Comparison of ENCODE assay signal across 29 mouse cellular contexts in genomic region chr9:42415184-42415583, GRCm38 (mm10). TPM values are rescaled to one million over a fixed set of nuclear protein-coding genes. Genes with fewer than 3 reads are reported as not detected.
A peak's percentile ranks its signal among the peaks of the same experiment; 100 is the strongest.
DNase-seq lines count a peak whose midpoint lies in the region; ATAC-seq and TF ChIP-seq lines count a peak whose summit lies in the region.
"Had no signal": no experiment of that assay in that cellular context is flagged by ENCODE, and none has a peak within 500 bp of the region (broad histone marks: within the 10 kb centered on the region; RNA-seq: fewer than 3 reads in every experiment).

No protein-coding gene starts in this region.

- no peaks in the 10 kb centered on the region for H3K27me3 ChIP-seq in heart, embryonic 12.5 days (replicated peaks)
- no peaks in the 10 kb centered on the region for H3K27me3 ChIP-seq in midbrain, embryonic 10.5 days (ENCODE audit: low read depth, poor library complexity, severe bottlenecking)
- no peaks in the 10 kb centered on the region for H3K27me3 ChIP-seq in midbrain, embryonic 11.5 days (ENCODE audit: control insufficient read depth, insufficient read depth, low read length)
- no peaks in the 10 kb centered on the region for H3K27me3 ChIP-seq in embryonic facial prominence, embryonic 13.5 days
- no peaks in the 10 kb centered on the region for H3K27me3 ChIP-seq in midbrain, postnatal 0 days (ENCODE audit: insufficient read depth, low read length)

- no peak overlapping the region for H3K4me3 ChIP-seq in heart, embryonic 12.5 days
- H3K4me3 ChIP-seq in midbrain, embryonic 10.5 days, result no peak overlapping the region
- H3K4me3 ChIP-seq in midbrain, embryonic 11.5 days (ENCODE audit: low read depth, low read length), result no peak overlapping the region
- no peak overlapping the region for H3K4me3 ChIP-seq in embryonic facial prominence, embryonic 13.5 days
- H3K4me3 ChIP-seq in midbrain, postnatal 0 days (ENCODE audit: low read depth, low read length), result no peak overlapping the region
- H3K4me3 ChIP-seq: erythroblast, embryonic 14.5 days; left cerebral cortex, adult 2 months; myocyte had no signal

- no peaks in the 10 kb centered on the region for H3K4me1 ChIP-seq in heart, embryonic 12.5 days (replicated peaks)
- peaks cover 39% of the 10 kb centered on the region for H3K4me1 ChIP-seq in midbrain, embryonic 10.5 days
- H3K4me1 ChIP-seq in midbrain, embryonic 11.5 days (ENCODE audit: control insufficient read depth, insufficient read depth, low read length), result peaks cover 9% of the 10 kb centered on the region; the same call in 1 of the 2 replicates
- peaks cover 37% of the 10 kb centered on the region for H3K4me1 ChIP-seq in embryonic facial prominence, embryonic 13.5 days
- H3K4me1 ChIP-seq in midbrain, postnatal 0 days (ENCODE audit: insufficient read depth, low read length), result no peaks in the 10 kb centered on the region; the same call in 1 of the 2 replicates

- 0 out of 2 replicates have a peak, but pooled peaks have one; percentile 36 for ATAC-seq in heart, embryonic 12.5 days (ENCODE audit: insufficient number of reproducible peaks, low FRiP score)
- no peak for ATAC-seq in midbrain, embryonic 11.5 days (ENCODE audit: low FRiP score)
- ATAC-seq in embryonic facial prominence, embryonic 13.5 days (ENCODE audit: insufficient number of reproducible peaks, insufficient read depth, low FRiP score, low TSS enrichment, low read depth), result no peak
- ATAC-seq in midbrain, postnatal 0 days (ENCODE audit: low FRiP score), result peak; percentile 76
- ATAC-seq: CD4-positive, CD25-positive, alpha-beta regulatory T cell, adult 4 months; forebrain, embryonic 14.5 days; inflammation-experienced regulatory T-cells, adult 6 months; liver, postnatal 0 days; lung, postnatal 0 days had no signal

- WGBS in heart, embryonic 12.5 days, result 27% methylated on average over 1 of the region's 1 CpGs
- 20% methylated on average over 1 of the region's 1 CpGs for WGBS in midbrain, embryonic 10.5 days
- WGBS in midbrain, embryonic 11.5 days, result 21% methylated on average over 1 of the region's 1 CpGs
- WGBS in embryonic facial prominence, embryonic 13.5 days, result 13% methylated on average over 1 of the region's 1 CpGs
- 10% methylated on average over 1 of the region's 1 CpGs for WGBS in midbrain, postnatal 0 days

- no peaks in the 10 kb centered on the region for H3K9me3 ChIP-seq in heart, embryonic 12.5 days (replicated peaks)
- H3K9me3 ChIP-seq in midbrain, embryonic 10.5 days (replicated peaks), result no peaks in the 10 kb centered on the region
- no peaks in the 10 kb centered on the region for H3K9me3 ChIP-seq in midbrain, embryonic 11.5 days (ENCODE audit: control insufficient read depth, low read length)
- no peaks in the 10 kb centered on the region for H3K9me3 ChIP-seq in embryonic facial prominence, embryonic 13.5 days
- H3K9me3 ChIP-seq in midbrain, postnatal 0 days (ENCODE audit: low read length), result no peaks in the 10 kb centered on the region

- no peak overlapping the region for H3K27ac ChIP-seq in heart, embryonic 12.5 days (ENCODE audit: poor library complexity, severe bottlenecking)
- H3K27ac ChIP-seq in midbrain, embryonic 10.5 days (replicated peaks), result 0 out of 2 replicates have a peak overlapping the region, but pooled peaks have one; percentile 34
- no peak overlapping the region for H3K27ac ChIP-seq in midbrain, embryonic 11.5 days (ENCODE audit: low read depth, low read length)
- H3K27ac ChIP-seq in embryonic facial prominence, embryonic 13.5 days, result 0 out of 2 replicates have a peak overlapping the region, but pooled peaks have one; percentile 5
- H3K27ac ChIP-seq in midbrain, postnatal 0 days (ENCODE audit: low read depth, low read length), result no peak overlapping the region
- H3K27ac ChIP-seq: left cerebral cortex, adult 2 months; macrophage; stomach, postnatal 0 days had no signal

- H3K9ac ChIP-seq in heart, embryonic 12.5 days, result no peak overlapping the region
- H3K9ac ChIP-seq in midbrain, embryonic 11.5 days (ENCODE audit: low read length), result no peak overlapping the region
- H3K9ac ChIP-seq in embryonic facial prominence, embryonic 13.5 days, result no peak overlapping the region
- no peak overlapping the region for H3K9ac ChIP-seq in midbrain, postnatal 0 days (replicated peaks; ENCODE audit: low read length, poor library complexity, severe bottlenecking)
- H3K9ac ChIP-seq: liver, postnatal 0 days had no signal

- no peak overlapping the region for H3K4me2 ChIP-seq in heart, embryonic 12.5 days
- H3K4me2 ChIP-seq in midbrain, embryonic 11.5 days, result no peak overlapping the region
- no peak overlapping the region for H3K4me2 ChIP-seq in embryonic facial prominence, embryonic 13.5 days
- no peak overlapping the region for H3K4me2 ChIP-seq in midbrain, postnatal 0 days (ENCODE audit: low read depth, low read length, poor library complexity, severe bottlenecking)
- H3K4me2 ChIP-seq: heart, embryonic 11.5 days; liver, embryonic 11.5 days had no signal

- peaks cover 3% of the 10 kb centered on the region; the same call in 1 of the 2 replicates for H3K36me3 ChIP-seq in heart, embryonic 12.5 days
- peaks cover 32% of the 10 kb centered on the region for H3K36me3 ChIP-seq in midbrain, embryonic 10.5 days
- no peaks in the 10 kb centered on the region for H3K36me3 ChIP-seq in midbrain, embryonic 11.5 days (ENCODE audit: control insufficient read depth, insufficient read depth, low read length)
- H3K36me3 ChIP-seq in embryonic facial prominence, embryonic 13.5 days, result 0 out of 2 replicates have a peak, but pooled peaks cover 15% of the 10 kb centered on the region
- H3K36me3 ChIP-seq in midbrain, postnatal 0 days (ENCODE audit: insufficient read depth, low read length), result peaks cover 3% of the 10 kb centered on the region

- intact Hi-C loops in heart, postnatal 36 days (cut with DNase I), result no loop called here

- DNase-seq in heart, postnatal 36 days, result no peak
- DNase-seq in midbrain, embryonic 10.5 days (ENCODE audit: low spot score), result no peak
- no peak for DNase-seq in midbrain, embryonic 11.5 days (ENCODE audit: low spot score, missing footprints)
- peak; percentile 40 for DNase-seq in midbrain, postnatal 0 days (ENCODE audit: low spot score)
- DNase-seq in cerebellum, adult 11-12 months, result no peak
- DNase-seq: adrenal gland, postnatal 25 days; cerebellum, adult 9-10 months; gastrocnemius, postnatal 14 days; heart, adult 11 months; heart, postnatal 14 days; kidney, adult 2 months; kidney, postnatal 10 days; left cerebral cortex, postnatal 4 days; liver, postnatal 0 days; thymus, adult 2 months; thymus, postnatal 4 days had no signal

- no peak for TF ChIP-seq CTCF in midbrain, postnatal 0 days (IDR thresholded peaks at IDR 0.05)

RNA-seq across cellular contexts. Expression of gene Tecta, which starts 15.5 kb away (rescaled TPM):
- 0.08 and 0.19 TPM in 2 replicates for polyA plus RNA-seq in heart, embryonic 12.5 days (2016; fragmentation: Nextera tagmentation; extraction: Ambion mirVana)
- not detected for total RNA-seq in heart, postnatal 36 days (2021)
- 0.54 and 0.68 TPM in 2 replicates for polyA plus RNA-seq in midbrain, embryonic 10.5 days (2016; fragmentation: Nextera tagmentation; extraction: Ambion mirVana)
- polyA plus RNA-seq in midbrain, embryonic 11.5 days (2014; fragmentation: Nextera tagmentation; extraction: Ambion mirVana), result 0.29 and 0.45 TPM in 2 replicates
- 0.26 and 0.37 TPM in 2 replicates for polyA plus RNA-seq in embryonic facial prominence, embryonic 13.5 days (2015; fragmentation: Nextera tagmentation; extraction: Ambion mirVana)
- total RNA-seq in midbrain, postnatal 0 days (2014; rRNA removed), result 0.33 and 0.52 TPM in 2 replicates
- polyA plus RNA-seq in midbrain, postnatal 0 days (2015; fragmentation: Nextera tagmentation; extraction: Ambion mirVana), result 0.45 and 0.84 TPM in 2 replicates
- polyA plus RNA-seq: CD4-positive, CD25-positive, alpha-beta regulatory T cell, adult 4 months; inflammation-experienced regulatory T-cells, adult 6 months; macrophage had no signal

Comparison
In these comparisons a context has a peak if more than half of its experiments do, and no peak if none do; other contexts are left out.
1. ATAC-seq: peak in heart, embryonic 12.5 days (single experiment) and midbrain, postnatal 0 days (single experiment); none in midbrain, embryonic 11.5 days (single experiment) and embryonic facial prominence, embryonic 13.5 days (single experiment).
2. H3K27ac ChIP-seq: peak in midbrain, embryonic 10.5 days (single experiment) and embryonic facial prominence, embryonic 13.5 days (single experiment); none in heart, embryonic 12.5 days (single experiment), midbrain, embryonic 11.5 days (single experiment) and midbrain, postnatal 0 days (single experiment).